Mouse (Mus musculus): ENCODE data around the gene Gas6.

GRCm38 (mm10) chr8:13506849-13507248, 12.6 kb upstream of the Gas6 start:
- no peak for TF ChIP-seq CTCF (conservative IDR thresholded peaks at IDR 0.05; ENCODE audit: low read length)
- no peak for TF ChIP-seq POU5F1 (IDR thresholded peaks at IDR 0.05; ENCODE audit: borderline replicate concordance, low read length)
- no peak for TF ChIP-seq NANOG (IDR thresholded peaks at IDR 0.05; ENCODE audit: borderline replicate concordance, low read length)
